Mouse (Mus musculus) lung, embryonic 14.5 days (tissue): ENCODE results near the gene Hist1h3h. TPM values are rescaled to one million over a fixed set of nuclear protein-coding genes. Genes with fewer than 3 reads are reported as not detected.
"Not testable (repeated sequence)": the region's sequence is repeated elsewhere in the genome, so short reads cannot be mapped to it uniquely, and the experiment has no call there.

ENCODE experiments used
- ATAC-seq: fragments of 200-750 bp; cut with Nextera tagmentation; 2 replicates; pipeline ENCODE4 v1.8.0; 2017; ENCODE audit warnings: mild to moderate bottlenecking, moderate TSS enrichment, moderate library complexity; ENCODE audit not compliant: insufficient read depth
- DNase-seq: peaks from one replicate; pipeline ENCODE4 v3.0.0-alpha.2; 2015
- H3K27ac ChIP-seq: fragments of 300-500 bp; sonication (generic); 2 replicates; pipeline ENCODE4 v1.5.1; 2014; ENCODE audit warnings: low read depth, mild to moderate bottlenecking, moderate library complexity
- H3K27me3 ChIP-seq: fragments of 300-500 bp; sonication (generic); 2 replicates; pipeline ENCODE4 v1.6.1; 2014; ENCODE audit warnings: low read length, control low read depth; ENCODE audit not compliant: insufficient read depth
- H3K36me3 ChIP-seq: fragments of 300-500 bp; sonication (generic); 2 replicates; pipeline ENCODE4 v1.6.1; 2014; ENCODE audit warnings: control low read depth; ENCODE audit not compliant: insufficient read depth
- H3K4me1 ChIP-seq: fragments of 300-500 bp; sonication (generic); 2 replicates; pipeline ENCODE4 v1.6.1; 2014; ENCODE audit warnings: antibody characterized with exemption, control low read depth; ENCODE audit not compliant: insufficient read depth
- H3K4me2 ChIP-seq: fragments of 300-500 bp; sonication (generic); 2 replicates; pipeline ENCODE4 v1.6.1; 2014; ENCODE audit warnings: mild to moderate bottlenecking
- H3K4me3 ChIP-seq: fragments of 300-500 bp; sonication (generic); 2 replicates; pipeline ENCODE4 v1.5.1; 2014; ENCODE audit warnings: low read depth, low read length
- H3K9ac ChIP-seq: fragments of 300-500 bp; sonication (generic); 2 replicates; pipeline ENCODE4 v1.6.1; 2014
- H3K9me3 ChIP-seq: fragments of 300-500 bp; sonication (generic); 2 replicates; pipeline ENCODE4 v1.6.1; 2016; ENCODE audit warnings: low read depth, low read length, control low read depth
- CTCF ChIP-seq: IDR thresholded peaks from 2 replicates; pipeline ENCODE4 v1.5.1; 2016; ENCODE audit warnings: antibody characterized with exemption, low read depth
- WGBS: fragments of 180-500 bp; shearing (Covaris S2); extraction: QIAGEN DNeasy Blood & Tissue Kit; methylation state at CpG from one replicate; pipeline ENCODE4 v1.1.7; 2014; 5-methylcytosine and 5-hydroxymethylcytosine counted together
- polyA plus RNA-seq: library from polyadenylated mRNA; unstranded; fragments of >200 nt; fragmentation: Nextera tagmentation; extraction: Ambion mirVana; gene quantifications from 2 replicates; pipeline ENCODE4 v1.2.1, GENCODE M21; 2014

Hist1h3h gene
- polyA plus RNA-seq, result 13.9 and 23.8 TPM in 2 replicates

DNA sequence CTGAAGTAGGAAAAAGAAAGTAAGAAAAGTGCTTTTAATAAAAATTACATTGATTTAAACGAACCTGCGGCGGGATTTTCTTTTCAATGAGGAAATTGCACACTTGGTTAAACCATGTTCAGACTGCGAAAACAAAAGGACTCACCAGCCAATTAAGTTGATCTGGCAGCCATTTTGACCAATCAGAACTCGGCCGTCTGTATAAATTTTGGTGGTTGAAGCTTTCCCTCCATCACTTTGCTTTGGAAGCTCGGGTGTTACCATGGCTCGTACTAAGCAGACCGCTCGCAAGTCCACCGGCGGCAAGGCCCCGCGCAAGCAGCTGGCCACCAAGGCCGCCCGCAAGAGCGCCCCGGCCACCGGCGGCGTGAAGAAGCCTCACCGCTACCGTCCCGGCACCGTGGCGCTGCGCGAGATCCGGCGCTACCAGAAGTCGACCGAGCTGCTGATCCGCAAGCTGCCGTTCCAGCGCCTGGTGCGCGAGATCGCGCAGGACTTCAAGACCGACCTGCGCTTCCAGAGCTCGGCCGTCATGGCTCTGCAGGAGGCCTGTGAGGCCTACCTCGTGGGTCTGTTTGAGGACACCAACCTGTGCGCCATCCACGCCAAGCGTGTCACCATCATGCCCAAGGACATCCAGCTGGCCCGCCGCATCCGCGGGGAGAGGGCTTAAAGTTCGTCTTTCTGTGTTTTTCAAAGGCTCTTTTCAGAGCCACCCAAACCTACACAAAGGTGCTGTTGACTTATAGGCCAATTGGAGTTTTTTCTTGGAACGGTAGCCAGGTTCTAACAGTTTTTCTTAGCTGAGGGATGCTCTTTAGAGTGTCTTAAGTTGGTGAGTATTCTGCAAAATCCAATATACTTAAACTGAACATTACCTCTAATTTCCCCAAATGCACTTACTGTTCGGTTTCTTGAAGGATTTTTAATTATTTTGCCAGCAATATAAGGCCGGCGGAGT, at the start of gene Hist1h3h:
Gene Hist1h3h (plus strand): TSS at position 263 of the 961 bp plus-strand sequence.
- peak within 1 kb of the TSS; percentile 86 for H3K4me2 ChIP-seq
- H3K4me3 ChIP-seq, result peak within 1 kb of the TSS; percentile 47
- not testable (repeated sequence) for H3K9me3 ChIP-seq, H3K4me1 ChIP-seq, H3K27me3 ChIP-seq, H3K36me3 ChIP-seq
- WGBS, result under 1% methylated on average over 26 of the region's 56 CpGs
- H3K9ac ChIP-seq, result peak within 1 kb of the TSS; percentile 81
- ATAC-seq, result peak; percentile 31
- peak; percentile 98 for DNase-seq
- H3K27ac ChIP-seq, result peak within 1 kb of the TSS; percentile 98

DNA sequence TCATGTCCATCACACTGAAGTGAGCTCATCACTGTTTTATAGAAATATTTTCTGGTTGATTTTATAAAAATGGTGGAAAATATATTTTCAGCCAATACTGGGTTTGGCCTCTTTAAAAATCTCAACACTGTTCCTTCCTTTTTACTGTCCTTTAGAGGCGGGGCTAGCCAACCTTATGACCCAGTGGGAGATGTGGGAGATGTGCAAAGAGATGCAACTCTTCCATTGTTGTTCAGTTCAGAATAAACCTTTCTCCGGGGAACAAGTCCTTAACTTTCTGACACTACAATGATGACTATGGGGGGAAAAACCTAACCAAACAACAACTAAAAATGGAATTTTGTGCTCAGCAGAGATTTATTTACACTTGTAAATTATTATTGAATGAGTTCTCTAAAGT, 40.2 kb upstream of the Hist1h3h start, which contains the start of gene Olfr1360:
Gene Olfr1360 (minus strand): TSS at position 101 of the 400 bp plus-strand sequence.
- no peak within 1 kb of the TSS for H3K9ac ChIP-seq
- no peak for TF ChIP-seq CTCF
- H3K27me3 ChIP-seq, result no peaks in the 10 kb centered on the region
- H3K9me3 ChIP-seq, result no peaks in the 10 kb centered on the region
- no peaks in the 10 kb centered on the region for H3K36me3 ChIP-seq
- H3K27ac ChIP-seq, result no peak within 1 kb of the TSS
- DNase-seq, result no peak
- no peak within 1 kb of the TSS for H3K4me3 ChIP-seq
- no peak within 1 kb of the TSS for H3K4me2 ChIP-seq
- no peak for ATAC-seq
- 68% methylated on average over 2 of the region's 2 CpGs for whole genome bisulfite sequencing
- no peaks in the 10 kb centered on the region for H3K4me1 ChIP-seq

DNA sequence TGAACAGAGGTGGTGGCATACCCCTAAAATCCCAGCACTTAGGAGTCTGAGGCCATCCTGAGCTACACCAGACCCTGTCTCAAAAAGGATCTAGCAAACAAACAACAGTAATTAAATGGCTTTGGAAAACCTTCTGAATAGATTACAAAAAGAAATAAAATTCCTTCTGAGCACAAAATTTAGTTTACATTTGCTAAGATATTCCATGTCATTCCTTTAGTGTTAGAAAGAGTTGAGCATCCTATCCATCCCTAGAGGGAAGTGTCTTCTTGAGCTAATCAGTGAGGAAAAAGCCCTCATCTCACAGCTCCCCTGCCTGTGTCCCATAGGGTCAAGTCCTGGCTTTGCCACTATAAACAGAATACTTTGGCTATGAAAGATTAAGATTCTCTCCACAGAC, 19.6 kb upstream of the Hist1h3h start, which contains the start of gene Olfr1359:
Gene Olfr1359 (plus strand): TSS at position 301 of the 400 bp plus-strand sequence.
- H3K9me3 ChIP-seq, result no peaks in the 10 kb centered on the region
- no peak within 1 kb of the TSS for H3K4me2 ChIP-seq
- ATAC-seq (no peak), DNase-seq (no peak)
- no peaks in the 10 kb centered on the region for H3K4me1 ChIP-seq
- H3K4me3 ChIP-seq, result no peak within 1 kb of the TSS
- H3K27me3 ChIP-seq, result no peaks in the 10 kb centered on the region
- no peak within 1 kb of the TSS for H3K9ac ChIP-seq
- no peaks in the 10 kb centered on the region for H3K36me3 ChIP-seq
- no peak within 1 kb of the TSS for H3K27ac ChIP-seq
- TF ChIP-seq CTCF, result no peak

- no peaks in the 10 kb centered on the region for H3K9me3 ChIP-seq
- no peak overlapping the region for H3K9ac ChIP-seq
- H3K4me2 ChIP-seq, result no peak overlapping the region
- H3K4me3 ChIP-seq, result no peak overlapping the region
- no peak overlapping the region for H3K27ac ChIP-seq
- WGBS, result 66% methylated on average over 4 of the region's 4 CpGs
- DNase-seq (no peak), ATAC-seq (no peak)
- no peaks in the 10 kb centered on the region for H3K36me3 ChIP-seq
- H3K27me3 ChIP-seq, result no peaks in the 10 kb centered on the region
- no peaks in the 10 kb centered on the region for H3K4me1 ChIP-seq
- no peak for TF ChIP-seq CTCF
Observed at GRCm38 (mm10) chr13:21706669-21707068, 10.8 kb upstream of the Hist1h3h start.

DNA sequence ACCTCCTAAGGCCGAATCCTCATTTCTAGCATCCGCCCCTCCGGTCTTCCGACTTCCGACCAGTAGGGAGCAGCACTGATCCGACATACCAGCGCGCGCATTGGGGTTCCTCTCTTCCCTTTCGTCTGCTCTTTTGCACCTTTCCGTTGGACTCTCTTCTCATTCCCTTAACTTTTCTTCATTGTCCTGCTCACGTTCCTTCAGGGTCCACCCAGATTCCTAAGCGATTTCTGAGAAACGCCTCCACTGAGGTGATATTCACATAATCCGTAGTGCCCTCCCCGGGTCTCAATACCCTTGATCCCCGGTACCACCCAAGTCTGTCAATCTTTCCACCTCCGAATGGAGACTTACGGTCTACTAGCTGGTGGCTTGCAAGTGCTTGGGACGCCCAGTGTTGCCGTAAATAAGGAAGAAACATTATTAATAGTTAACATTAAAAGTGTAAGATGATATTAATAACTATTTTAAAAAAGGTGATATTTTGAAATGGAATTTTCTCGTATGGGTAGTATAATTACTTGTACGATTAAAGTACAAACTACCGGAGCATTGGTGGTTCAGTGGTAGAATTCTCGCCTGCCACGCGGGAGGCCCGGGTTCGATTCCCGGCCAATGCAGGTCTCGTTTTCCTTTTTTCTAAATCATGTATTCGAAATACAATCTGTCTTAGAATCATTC, 7.3 kb upstream of the Hist1h3h start:
- WGBS, result under 1% methylated on average over 32 of the region's 32 CpGs
- Histone ChIP-seq H3K4me1 (no peaks in the 10 kb centered on the region), H3K9me3 (no peaks in the 10 kb centered on the region), H3K4me3 (peak overlapping the region; percentile 68), H3K27ac (peak overlapping the region; percentile 87), H3K9ac (peak overlapping the region; percentile 60), H3K4me2 (peak overlapping the region; percentile 72), H3K27me3 (no peaks in the 10 kb centered on the region), H3K36me3 (no peaks in the 10 kb centered on the region)
- TF ChIP-seq CTCF, result peak; percentile 80
- DNase-seq, result peak; percentile 95
- ATAC-seq, result peak; percentile 79

GRCm38 (mm10) chr13:21710821-21711525, 6.5 kb upstream of the Hist1h3h start:
- H3K27ac ChIP-seq, result peak overlapping the region; percentile 67; the same call in 1 of the 2 replicates
- ATAC-seq, result peak; percentile 76
- H3K36me3 ChIP-seq, result no peaks in the 10 kb centered on the region
- peak overlapping the region; percentile 72 for H3K4me2 ChIP-seq
- H3K4me3 ChIP-seq, result peak overlapping the region; percentile 68
- H3K4me1 ChIP-seq, result no peaks in the 10 kb centered on the region
- no peak for TF ChIP-seq CTCF
- H3K9me3 ChIP-seq, result no peaks in the 10 kb centered on the region
- peak overlapping the region; percentile 38; the same call in 1 of the 2 replicates for H3K9ac ChIP-seq
- peak; percentile 88 for DNase-seq
- H3K27me3 ChIP-seq, result no peaks in the 10 kb centered on the region
- 3% methylated on average over 22 of the region's 22 CpGs for WGBS
